Mouse (Mus musculus): Measurements from ENCODE around the gene Cckar. TPM values are rescaled to one million over a fixed set of nuclear protein-coding genes. Genes with fewer than 3 reads are reported as not detected.

Gene Cckar
- not detected for total RNA-seq (2023)

DNA sequence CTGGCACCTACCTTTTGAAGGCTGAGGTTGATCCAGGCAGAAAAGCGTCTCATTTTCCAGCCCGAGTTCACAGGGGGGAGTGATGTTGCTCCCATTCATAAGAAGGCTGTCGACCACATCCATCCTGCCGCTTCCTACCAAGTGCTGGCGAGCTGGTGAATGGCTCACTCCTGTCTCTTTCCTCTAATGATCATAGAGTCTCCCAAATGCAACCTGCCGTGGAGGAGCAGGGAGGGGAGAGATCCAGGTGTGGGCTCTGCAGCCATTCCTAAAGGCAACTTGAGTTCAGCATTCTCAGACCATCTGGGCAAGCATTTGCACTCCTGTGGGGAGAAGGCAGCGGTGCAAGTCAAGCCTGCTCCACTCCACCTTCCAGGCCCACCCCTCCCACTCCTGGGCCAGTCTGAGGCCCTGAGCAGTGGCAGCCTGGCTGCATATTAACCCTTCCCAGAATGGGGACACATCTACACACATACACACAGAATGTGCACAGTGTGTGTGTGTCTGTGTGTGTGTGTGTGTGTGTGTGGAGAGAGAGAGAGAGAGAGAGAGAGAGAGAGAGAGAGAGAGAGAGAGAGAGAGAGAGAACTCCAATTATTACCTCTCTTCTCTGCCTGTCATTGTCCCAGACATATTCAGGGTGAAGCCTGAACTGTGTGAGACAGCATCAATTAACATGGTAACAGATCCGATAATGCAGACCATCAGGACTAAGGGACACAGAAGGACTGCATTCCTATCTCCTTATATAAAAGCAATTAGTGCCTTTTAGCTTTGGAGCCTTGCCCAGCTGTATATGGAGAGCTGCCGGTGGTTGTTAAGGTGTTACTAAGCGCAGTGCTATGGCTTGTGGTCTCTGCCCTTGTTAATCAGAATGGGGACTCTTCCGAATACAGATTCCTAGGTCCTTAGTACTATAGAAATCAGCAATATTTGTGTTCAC, at the start of gene Cckar:
Cckar (minus strand) TSS at position 471 of the 943 bp plus-strand sequence.

Other genes with a start within 250 kb of the Cckar start
- 10 to 100 TPM; 46.7 to 51.8 TPM for gene Rbpj, start 241.6 kb downstream of the Cckar start, total RNA-seq (2023)
- 1 to 10 TPM; 3.4 to 4.5 TPM for gene Tbc1d19, start 101.9 kb upstream of the Cckar start, total RNA-seq (2023)